Mouse (Mus musculus): ENCODE data around the gene Pcsk6.
A peak's percentile ranks its signal among the peaks of the same experiment; 100 is the strongest.

Pcsk6 gene

DNA sequence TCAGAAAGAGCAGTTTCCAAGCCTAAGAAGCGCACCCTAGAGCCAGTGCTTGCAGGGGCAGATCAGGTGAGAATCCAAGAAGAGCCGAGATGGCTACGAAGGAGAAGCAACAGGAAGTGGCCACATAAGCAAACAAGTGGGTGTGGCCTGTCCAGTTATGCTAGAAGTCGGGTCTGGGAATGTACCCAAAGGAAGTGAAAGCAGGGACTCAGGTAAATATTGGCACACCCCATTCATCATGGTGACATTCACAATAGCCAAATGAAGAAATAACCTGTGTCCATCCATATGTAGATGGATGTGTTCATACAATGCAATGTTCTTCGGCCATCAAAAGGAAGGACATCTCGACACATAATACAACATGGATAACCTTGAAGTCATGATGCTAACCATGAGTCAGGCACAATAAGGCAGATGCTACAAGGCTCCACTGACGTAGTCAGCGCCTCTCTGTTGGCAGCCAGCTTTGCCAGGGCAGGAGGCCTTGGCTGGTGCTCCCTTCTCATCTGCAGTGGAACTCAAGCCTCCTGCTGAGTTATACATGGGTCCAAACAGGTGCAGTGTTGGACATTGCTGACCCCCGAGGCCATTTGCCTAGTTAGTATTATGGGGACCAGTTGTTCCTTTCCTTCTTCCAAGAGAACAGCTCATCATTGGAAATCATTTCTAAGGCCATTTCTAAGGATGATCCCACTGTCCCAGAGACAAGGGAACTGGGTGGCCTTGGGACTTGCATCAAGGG, 45.2 kb downstream of the Pcsk6 start:
- TF ChIP-seq GATA4 (IDR thresholded peaks at IDR 0.05; ENCODE audit: insufficient replicate concordance, low read length), result no peak

DNA sequence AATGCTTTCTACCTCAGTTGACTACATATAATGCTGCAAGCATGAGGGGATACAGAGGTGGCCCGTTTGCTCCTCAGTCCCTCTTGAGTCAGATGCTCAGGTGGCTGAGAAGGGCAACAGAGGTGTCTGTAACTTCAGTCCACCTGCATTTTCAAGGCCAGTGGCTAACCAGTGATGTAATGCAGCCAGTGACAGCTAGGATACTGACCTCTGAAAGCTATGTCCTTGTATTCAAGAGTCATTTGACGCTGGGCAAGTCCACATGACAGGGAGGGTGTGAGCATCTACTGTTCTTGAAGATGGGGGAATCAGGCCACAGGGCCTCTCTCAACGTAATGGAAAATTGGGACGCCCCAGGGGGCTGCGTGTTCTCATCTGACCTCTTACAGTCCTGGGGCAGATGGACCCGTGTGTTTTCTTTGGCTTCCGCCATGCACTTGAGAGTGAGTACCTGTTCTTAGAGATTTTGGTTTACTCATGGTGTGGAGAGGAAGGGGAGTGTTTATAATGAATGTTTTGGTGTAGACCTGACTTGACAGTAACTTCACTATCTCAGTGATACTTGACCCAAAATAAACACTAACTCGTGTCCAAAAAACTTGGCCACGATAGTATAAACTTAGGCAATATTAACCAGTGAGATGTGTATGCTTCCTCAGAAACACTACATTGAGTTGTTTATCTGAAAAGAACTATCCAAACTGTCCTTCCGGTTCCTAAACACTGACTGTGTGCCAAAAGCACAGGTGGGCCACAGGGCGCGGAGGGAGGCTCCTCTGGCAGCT, 48.0 kb downstream of the Pcsk6 start:
- peak; percentile 80 for TF ChIP-seq GATA4 (IDR thresholded peaks at IDR 0.05; ENCODE audit: insufficient replicate concordance, low read length)

DNA sequence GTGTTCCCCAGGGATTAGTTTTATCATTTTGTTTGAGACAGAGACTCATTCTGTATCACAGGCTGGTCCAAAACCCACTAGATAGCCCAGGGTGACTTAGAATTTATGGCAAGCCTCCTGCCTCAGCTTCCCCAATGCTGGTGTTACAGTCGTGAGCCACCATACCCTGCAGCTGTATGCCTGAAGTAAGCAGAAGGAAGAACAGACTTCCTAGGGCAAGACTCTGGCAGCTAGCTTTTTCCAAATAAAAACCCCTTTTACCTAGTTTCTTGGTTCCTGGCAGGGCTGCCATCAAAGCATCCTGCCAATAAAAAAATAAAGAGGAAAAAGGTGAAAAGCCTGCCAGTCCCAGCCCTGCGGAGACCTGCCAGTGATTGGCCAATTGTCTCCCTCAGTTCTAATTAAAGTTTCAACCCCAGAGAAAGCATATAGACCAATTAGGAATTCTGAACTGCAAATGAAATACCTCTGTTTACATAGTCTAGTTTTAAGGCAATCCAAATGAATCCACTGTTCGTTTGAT, 51.6 kb downstream of the Pcsk6 start:
- no peak for TF ChIP-seq GATA4 (IDR thresholded peaks at IDR 0.05; ENCODE audit: insufficient replicate concordance, low read length)

DNA sequence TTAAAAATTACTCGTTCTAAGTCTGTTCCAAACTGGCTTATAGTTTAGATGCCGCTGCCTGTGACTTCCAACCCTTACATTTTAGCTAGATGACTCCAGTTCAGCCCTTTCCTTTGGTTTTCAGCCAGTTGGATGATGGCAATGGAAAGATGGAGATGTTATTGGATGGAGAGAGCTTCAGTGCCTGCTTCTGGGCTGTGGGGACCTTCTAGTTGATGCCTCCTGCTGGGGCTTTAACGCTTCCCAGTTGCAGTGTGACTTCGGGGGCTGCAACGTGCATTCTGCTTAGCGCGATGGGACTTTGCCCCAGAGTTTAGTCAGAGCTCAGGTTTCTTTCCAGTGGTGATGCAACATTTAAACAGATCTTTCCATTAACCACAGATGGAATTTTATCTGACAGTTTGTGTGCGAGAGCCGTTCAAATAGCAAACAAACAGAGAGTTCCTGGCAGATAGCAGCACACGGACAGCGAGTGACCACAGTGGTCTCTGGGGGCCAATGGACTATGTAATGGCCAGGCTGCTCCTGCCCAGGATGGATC, 53.3 kb downstream of the Pcsk6 start:
- peak; percentile 69; the same call in 1 of the 2 replicates for TF ChIP-seq GATA4 (IDR thresholded peaks at IDR 0.05; ENCODE audit: insufficient replicate concordance, low read length)

DNA sequence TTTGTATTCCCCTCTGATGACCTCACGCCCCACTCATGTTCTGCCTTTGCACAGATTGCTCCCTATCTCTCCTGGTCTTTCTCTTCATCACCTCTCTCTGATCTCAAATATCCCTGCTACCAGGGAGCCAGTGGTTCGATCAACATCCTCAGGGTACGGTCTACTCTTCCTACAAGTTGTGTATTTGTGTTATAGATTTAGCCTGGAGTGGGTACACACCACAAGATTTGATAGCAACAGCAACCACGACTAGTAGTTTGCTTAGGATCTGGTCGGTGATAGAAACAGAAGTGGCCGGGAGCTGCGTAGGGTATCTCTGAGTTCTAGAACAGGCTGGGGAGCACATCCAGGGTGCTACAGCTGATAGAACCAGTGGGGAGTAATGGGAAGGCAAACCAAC, 54.3 kb downstream of the Pcsk6 start:
- TF ChIP-seq GATA4 (IDR thresholded peaks at IDR 0.05; ENCODE audit: insufficient replicate concordance, low read length), result no peak

DNA sequence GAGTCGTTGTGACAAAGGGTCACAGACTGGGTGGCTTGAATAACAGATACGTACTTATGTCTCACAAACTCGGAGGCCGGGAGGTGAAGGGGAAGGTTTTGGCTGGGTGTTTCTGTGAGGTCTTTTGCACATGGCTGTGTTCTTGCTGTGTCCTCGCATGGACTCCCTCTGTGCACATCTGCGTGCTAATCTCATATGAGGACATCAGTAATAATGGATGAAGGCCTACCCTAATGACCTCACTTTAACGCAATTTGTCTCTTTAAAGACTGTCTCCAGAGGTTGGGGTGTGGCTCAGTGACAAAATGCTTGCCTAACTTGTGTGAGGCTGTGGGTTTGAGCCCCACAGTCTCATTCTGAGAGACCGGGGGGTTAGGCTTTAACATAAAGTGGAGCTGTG, 55.0 kb downstream of the Pcsk6 start:
- no peak for TF ChIP-seq GATA4 (IDR thresholded peaks at IDR 0.05; ENCODE audit: insufficient replicate concordance, low read length)

DNA sequence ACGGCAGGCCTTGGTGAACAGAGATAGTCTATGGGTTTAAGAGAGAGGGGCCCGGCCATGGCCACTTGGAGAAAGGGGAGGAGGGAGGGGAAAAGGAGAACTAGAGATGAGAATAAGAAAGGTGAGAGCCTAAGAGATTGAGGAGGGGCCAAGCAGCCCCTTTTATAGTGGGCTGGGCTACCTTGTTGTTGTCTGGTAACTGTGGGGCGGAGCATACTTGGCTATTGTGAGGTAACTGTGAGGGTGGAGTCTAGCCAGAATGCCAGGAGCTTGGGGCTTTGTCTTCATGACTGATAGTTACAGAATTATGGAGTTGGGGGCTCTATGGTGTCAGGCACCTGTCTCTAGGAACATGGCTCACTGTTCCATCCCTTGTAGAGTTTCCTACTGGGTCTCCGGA, 56.9 kb downstream of the Pcsk6 start:
- no peak for TF ChIP-seq GATA4 (IDR thresholded peaks at IDR 0.05; ENCODE audit: insufficient replicate concordance, low read length)

DNA sequence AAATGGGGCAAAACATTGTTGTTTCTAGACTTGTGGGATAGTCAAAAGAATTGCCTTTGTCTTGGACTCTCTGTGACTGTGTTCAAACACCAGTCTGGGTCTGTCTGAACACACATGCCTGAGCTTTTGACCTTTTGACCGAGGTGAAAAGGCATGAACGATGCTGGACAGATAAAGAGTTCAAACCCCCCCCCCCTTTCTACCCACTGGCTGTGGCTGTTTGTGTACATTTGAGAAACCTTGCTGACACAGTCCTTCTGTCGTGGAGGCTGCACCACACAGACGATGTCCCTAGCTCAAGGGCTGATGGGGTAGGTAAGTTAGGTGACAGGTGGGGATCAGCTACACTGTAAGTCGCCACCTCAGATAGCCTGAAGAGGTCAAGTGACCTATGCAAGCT, 67.9 kb downstream of the Pcsk6 start:
- TF ChIP-seq GATA4 (IDR thresholded peaks at IDR 0.05; ENCODE audit: insufficient replicate concordance, low read length), result peak; percentile 88

DNA sequence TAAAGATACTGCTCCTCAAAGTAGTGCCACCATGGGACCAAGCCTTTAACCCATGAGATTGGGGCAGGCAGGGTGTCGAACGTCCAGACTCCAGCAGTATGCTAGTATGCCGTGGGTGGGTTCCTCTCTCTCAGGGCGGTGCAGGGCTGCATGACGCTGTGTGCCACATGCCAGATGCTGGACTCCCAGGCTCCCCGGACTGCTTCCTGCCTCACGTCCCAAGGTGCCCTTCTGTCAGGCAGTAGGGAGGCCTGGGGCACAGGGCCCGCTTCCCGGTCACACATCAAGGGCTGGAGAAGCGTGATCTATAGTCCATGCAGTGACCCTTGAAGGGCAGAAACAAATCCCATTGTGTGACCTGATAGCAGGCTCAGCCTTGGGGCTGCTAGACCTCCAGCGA, 68.9 kb downstream of the Pcsk6 start:
- TF ChIP-seq GATA4 (IDR thresholded peaks at IDR 0.05; ENCODE audit: insufficient replicate concordance, low read length), result no peak

DNA sequence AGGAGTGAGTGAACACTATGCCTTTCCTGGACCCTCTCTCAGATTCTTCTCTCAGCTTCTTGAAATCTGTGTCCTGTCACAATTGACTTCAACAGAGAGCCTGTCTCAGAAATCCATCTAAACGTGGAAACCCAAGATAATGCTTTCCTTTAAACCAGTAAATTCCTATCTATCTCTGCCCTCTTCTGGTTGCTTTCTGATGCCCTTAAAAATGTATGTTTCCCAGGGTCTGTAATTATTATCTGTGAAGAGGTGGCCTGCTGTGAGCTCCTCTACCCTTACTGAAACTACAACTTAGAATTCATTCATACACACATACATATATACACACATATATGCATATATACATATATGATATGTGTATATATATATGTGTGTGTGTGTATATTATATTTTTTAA, 73.7 kb downstream of the Pcsk6 start:
- TF ChIP-seq GATA4 (IDR thresholded peaks at IDR 0.05; ENCODE audit: insufficient replicate concordance, low read length), result no peak

DNA sequence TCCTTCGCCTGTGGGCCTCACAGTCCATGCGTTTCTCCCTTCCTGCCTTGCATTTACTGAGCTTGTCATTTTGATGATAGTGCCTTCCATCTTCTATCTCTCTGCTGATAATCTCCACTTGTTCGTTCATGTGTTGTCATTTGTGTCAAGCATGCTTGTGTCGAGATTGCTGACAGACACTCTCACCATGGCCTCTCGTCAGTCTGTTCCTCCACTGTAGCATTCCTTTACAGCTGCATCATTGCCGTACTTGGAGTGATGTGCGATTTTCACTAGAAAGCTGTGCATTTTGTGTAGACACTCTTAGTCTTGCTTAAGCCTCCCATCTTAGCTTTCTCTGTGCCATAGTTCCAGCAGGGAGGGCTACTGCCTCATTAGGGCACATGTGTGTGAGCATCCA, 79.5 kb downstream of the Pcsk6 start:
- TF ChIP-seq GATA4 (IDR thresholded peaks at IDR 0.05; ENCODE audit: insufficient replicate concordance, low read length), result no peak

DNA sequence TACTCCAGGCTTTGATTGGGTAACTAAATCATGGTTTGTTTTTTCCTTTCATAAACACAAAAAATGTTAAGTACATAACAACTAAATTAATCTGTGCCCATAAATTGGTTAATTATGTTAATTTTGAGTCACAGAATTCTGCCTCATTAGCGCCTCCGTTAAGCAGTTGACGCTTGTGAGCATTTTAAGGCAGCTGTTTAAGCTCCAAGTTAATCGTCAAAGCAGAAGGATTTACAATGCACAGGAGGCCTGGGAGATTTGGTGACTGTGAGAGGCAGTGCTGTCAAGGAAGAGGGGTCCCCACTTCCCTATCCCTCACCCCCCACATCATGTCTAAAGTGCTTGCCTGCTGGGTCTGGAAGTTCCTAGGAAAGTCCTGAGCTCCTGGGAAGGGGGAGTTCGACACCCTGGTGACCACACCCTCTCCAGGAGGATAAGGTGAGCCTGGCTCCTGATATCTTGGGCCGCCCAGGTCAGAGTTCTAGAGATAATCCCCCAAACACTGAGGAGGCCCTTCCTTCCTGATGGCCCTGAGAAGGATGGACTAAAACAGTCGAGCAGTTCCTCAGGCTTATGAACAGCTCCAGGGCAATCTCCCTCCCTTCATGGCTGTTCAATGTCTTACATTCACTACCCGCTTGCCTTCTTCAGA, 83.9 kb downstream of the Pcsk6 start:
- TF ChIP-seq GATA4 (IDR thresholded peaks at IDR 0.05; ENCODE audit: insufficient replicate concordance, low read length), result no peak

DNA sequence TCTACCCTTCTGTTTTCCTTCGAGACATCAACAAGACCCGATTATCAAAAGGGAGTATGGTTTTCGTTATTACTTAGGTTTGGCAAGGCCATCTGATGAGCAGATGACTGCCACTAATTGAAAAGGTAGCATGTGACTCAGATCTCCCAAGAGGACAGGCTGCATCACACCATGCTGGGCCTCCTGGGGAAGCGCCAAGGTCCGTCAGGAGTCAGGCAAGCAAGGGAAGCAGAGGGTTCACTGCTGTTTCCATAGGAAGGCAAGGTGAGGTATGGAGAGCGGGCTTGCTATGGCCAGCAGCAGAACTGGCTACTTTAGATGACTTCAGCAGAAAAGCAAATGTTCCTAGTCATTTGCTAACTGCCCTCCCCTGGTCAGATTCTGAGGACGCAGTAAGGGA, 84.9 kb downstream of the Pcsk6 start:
- no peak for TF ChIP-seq GATA4 (IDR thresholded peaks at IDR 0.05; ENCODE audit: insufficient replicate concordance, low read length)

DNA sequence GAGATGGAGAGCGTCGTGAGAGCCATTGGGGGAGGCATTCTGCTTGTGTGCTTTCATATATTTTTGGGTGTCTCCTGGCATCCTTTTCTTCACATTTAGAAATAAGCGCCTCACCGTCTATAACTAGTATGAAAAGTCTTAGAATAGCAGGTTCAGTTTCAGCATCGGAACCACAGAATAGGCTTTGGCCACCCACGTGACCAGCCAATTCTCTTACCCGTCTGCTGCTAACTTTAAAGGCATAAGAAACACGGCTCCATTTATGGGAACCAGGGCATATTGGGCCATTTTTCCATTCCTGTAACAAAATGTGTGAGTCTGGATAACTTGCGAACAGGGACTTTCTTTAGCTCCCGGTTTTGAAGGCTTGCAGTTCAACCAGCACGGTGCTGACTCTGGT, 87.4 kb downstream of the Pcsk6 start:
- TF ChIP-seq GATA4 (IDR thresholded peaks at IDR 0.05; ENCODE audit: insufficient replicate concordance, low read length), result no peak

DNA sequence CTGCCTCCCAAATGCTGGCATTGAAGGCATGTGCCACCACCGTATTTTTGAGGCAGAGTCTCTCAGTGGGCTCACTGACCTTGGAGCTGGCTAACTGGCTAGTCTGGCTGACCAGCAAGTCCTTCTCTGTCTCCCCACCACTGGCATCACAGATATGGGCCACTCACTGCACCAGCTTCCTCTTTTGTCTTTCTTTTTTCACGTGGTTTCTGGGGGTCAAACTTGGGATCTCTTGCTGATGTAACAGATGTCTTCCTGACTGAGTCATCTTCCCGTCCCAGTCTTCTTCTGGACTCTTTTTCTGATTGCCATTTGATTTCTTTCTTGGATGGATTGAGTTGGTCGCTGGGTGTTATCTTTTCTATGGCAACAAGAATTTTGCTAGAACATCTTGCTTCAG, 93.0 kb downstream of the Pcsk6 start:
- TF ChIP-seq GATA4 (IDR thresholded peaks at IDR 0.05; ENCODE audit: insufficient replicate concordance, low read length), result no peak
